Mouse (Mus musculus): ENCODE data around the gene Grm1. TPM values are rescaled to one million over a fixed set of nuclear protein-coding genes. Genes with fewer than 3 reads are reported as not detected.

The Grm1 gene
- total and polyA plus RNA-seq, 2 experiments from 2014 or later, result 14.8 to 30.1 TPM

DNA sequence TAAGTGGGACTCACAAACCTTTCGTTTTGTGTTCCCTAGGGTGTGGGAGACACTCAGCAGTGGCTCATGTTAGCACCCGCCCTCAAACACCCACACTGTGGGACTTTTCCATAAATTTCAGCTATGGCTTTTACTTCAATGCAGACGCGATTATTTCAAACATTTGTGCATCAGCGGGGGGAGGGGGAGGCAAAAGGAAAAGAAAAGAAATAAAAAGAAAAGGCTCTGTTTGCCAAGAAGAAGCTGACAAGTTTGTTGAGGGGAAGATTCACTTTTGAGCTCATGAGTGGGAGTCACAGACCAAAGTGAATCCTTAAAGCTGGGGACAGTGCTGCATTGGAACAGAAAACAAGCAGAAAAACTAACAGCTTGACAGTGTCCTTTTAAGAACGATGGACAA is 384.7 kb downstream of the Grm1 start:
- no peaks in the 10 kb centered on the region for H3K27me3 ChIP-seq (ENCODE audit: insufficient read depth, low read length)
- no peak overlapping the region for H3K27ac ChIP-seq (ENCODE audit: low read depth, low read length)
- H3K36me3 ChIP-seq (ENCODE audit: insufficient read depth, low read length), result no peaks in the 10 kb centered on the region
- no peak overlapping the region for H3K4me2 ChIP-seq (ENCODE audit: low read depth, low read length, poor library complexity, severe bottlenecking)
- 78% methylated on average over 6 of the region's 6 CpGs for WGBS
- no peaks in the 10 kb centered on the region for H3K4me1 ChIP-seq (ENCODE audit: insufficient read depth, low read length)
- no peak overlapping the region for H3K9ac ChIP-seq (replicated peaks; ENCODE audit: low read length, poor library complexity, severe bottlenecking)
- no peak for DNase-seq (ENCODE audit: low spot score)
- ATAC-seq (ENCODE audit: low FRiP score), result no peak
- TF ChIP-seq CTCF (IDR thresholded peaks at IDR 0.05), result no peak
- H3K9me3 ChIP-seq (ENCODE audit: low read length), result no peaks in the 10 kb centered on the region
- no peak overlapping the region for H3K4me3 ChIP-seq (ENCODE audit: low read depth, low read length)

DNA sequence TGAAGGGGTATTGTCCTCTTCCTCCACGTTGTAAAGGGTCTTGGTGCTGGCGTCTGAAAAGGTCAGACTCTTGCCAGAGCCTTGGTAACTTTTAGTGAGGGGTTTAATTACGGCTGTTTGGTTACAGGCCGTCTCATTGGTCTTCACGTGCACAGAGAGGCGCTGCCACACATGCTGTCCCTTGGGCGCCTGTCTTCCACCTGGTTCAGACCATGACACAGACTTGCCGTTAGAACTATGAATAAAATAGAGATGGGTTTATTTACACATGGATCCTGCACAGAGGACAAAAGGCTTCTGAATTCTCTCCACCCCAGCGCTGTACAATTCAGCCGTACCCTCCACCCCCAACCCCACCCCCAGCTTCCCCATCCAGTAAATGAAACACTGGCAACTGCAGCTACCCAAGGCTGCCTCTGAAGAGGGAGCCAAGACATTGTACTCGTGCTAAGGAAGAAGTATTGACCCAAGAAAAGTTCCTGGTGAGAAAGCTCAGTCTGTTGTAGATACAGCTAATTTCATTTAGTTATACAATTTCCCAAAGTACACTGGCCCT is 392.4 kb downstream of the Grm1 start:
- no peak for DNase-seq (ENCODE audit: low spot score)

GRCm38 (mm10) chr10:10688907-10689667 is 393.1 kb downstream of the Grm1 start:
- no peaks in the 10 kb centered on the region for H3K36me3 ChIP-seq (ENCODE audit: insufficient read depth, low read length)
- H3K27me3 ChIP-seq (ENCODE audit: insufficient read depth, low read length), result no peaks in the 10 kb centered on the region
- 4% methylated on average over 35 of the region's 35 CpGs for WGBS
- no peak overlapping the region for H3K27ac ChIP-seq (ENCODE audit: low read depth, low read length)
- peak overlapping the region; percentile 54 for H3K9ac ChIP-seq (replicated peaks; ENCODE audit: low read length, poor library complexity, severe bottlenecking)
- no peak for TF ChIP-seq CTCF (IDR thresholded peaks at IDR 0.05)
- no peaks in the 10 kb centered on the region for H3K9me3 ChIP-seq (ENCODE audit: low read length)
- peak; percentile 19 for DNase-seq (ENCODE audit: low spot score)
- H3K4me2 ChIP-seq (ENCODE audit: low read depth, low read length, poor library complexity, severe bottlenecking), result peak overlapping the region; percentile 81
- H3K4me3 ChIP-seq (ENCODE audit: low read depth, low read length), result peak overlapping the region; percentile 47
- H3K4me1 ChIP-seq (ENCODE audit: insufficient read depth, low read length), result no peaks in the 10 kb centered on the region
- ATAC-seq (ENCODE audit: low FRiP score), result peak; percentile 83

More for the DNA sequence above, 392.4 kb downstream of the Grm1 start:
- Histone ChIP-seq H3K9ac (replicated peaks; ENCODE audit: low read length, poor library complexity, severe bottlenecking) (no peak overlapping the region), H3K4me1 (ENCODE audit: insufficient read depth, low read length) (no peaks in the 10 kb centered on the region), H3K4me2 (ENCODE audit: low read depth, low read length, poor library complexity, severe bottlenecking) (peak overlapping the region; percentile 81), H3K9me3 (ENCODE audit: low read length) (no peaks in the 10 kb centered on the region), H3K27me3 (ENCODE audit: insufficient read depth, low read length) (no peaks in the 10 kb centered on the region), H3K27ac (ENCODE audit: low read depth, low read length) (no peak overlapping the region), H3K36me3 (ENCODE audit: insufficient read depth, low read length) (no peaks in the 10 kb centered on the region), H3K4me3 (ENCODE audit: low read depth, low read length) (peak overlapping the region; percentile 47)
- TF ChIP-seq CTCF (IDR thresholded peaks at IDR 0.05), result no peak
- WGBS, result 10% methylated on average over 11 of the region's 11 CpGs
- no peak; the same call in 1 of the 2 replicates for ATAC-seq (ENCODE audit: low FRiP score)

DNA sequence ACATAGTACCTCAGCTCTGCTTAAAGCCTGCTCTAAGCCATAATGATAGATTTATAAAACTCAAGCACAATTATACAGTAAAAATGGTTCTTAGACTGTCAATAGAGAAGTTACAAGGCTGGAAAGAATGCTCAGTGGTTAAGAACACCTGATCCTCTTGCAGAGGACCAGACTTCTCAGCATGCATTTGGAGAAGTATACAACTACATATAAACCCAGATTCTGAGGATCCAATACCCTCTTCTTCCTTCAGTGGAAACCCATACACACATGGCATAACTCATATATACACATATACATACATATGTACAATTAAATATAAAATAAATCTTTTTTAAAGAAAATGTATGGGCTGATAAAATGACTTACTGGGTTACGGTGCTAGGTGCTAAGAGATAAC is 401.1 kb downstream of the Grm1 start, which contains the start of gene Gm10944:
Gene Gm10944 (plus strand): TSS at position 301 of the 400 bp plus-strand sequence.
- Histone ChIP-seq H3K4me1 (ENCODE audit: insufficient read depth, low read length) (no peaks in the 10 kb centered on the region), H3K36me3 (ENCODE audit: insufficient read depth, low read length) (no peaks in the 10 kb centered on the region), H3K27ac (ENCODE audit: low read depth, low read length) (no peak within 1 kb of the TSS), H3K4me2 (ENCODE audit: low read depth, low read length, poor library complexity, severe bottlenecking) (no peak within 1 kb of the TSS), H3K4me3 (ENCODE audit: low read depth, low read length) (no peak within 1 kb of the TSS), H3K9me3 (ENCODE audit: low read length) (no peaks in the 10 kb centered on the region), H3K9ac (replicated peaks; ENCODE audit: low read length, poor library complexity, severe bottlenecking) (no peak within 1 kb of the TSS), H3K27me3 (ENCODE audit: insufficient read depth, low read length) (no peaks in the 10 kb centered on the region)
- DNase-seq (ENCODE audit: low spot score) (no peak), ATAC-seq (ENCODE audit: low FRiP score) (no peak)
- TF ChIP-seq CTCF (IDR thresholded peaks at IDR 0.05), result no peak
- WGBS, result 96% methylated on average over 1 of the region's 1 CpGs

DNA sequence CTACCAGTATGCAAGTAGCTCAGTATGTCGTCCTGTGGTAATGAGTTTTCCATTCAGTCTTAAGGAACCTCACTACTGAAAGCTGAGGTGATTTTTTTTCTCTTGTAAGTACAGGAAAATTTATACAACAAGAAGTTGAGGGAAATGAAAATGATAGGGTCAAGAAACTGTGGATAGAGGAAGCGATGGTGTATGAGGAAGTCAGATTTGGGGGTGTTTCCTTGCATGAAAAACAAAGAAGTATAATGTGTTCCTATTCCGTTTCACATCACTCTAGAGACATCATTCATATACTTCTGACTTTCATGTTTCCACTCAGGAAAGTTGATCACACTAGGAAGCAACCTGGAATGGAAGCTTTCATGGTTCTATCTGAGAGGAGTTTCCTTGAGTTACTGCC is 422.2 kb downstream of the Grm1 start:
- Histone ChIP-seq H3K9me3 (ENCODE audit: low read length) (no peaks in the 10 kb centered on the region), H3K4me3 (ENCODE audit: low read depth, low read length) (no peak overlapping the region), H3K9ac (replicated peaks; ENCODE audit: low read length, poor library complexity, severe bottlenecking) (no peak overlapping the region), H3K4me1 (ENCODE audit: insufficient read depth, low read length) (no peaks in the 10 kb centered on the region), H3K4me2 (ENCODE audit: low read depth, low read length, poor library complexity, severe bottlenecking) (no peak overlapping the region), H3K27ac (ENCODE audit: low read depth, low read length) (no peak overlapping the region), H3K27me3 (ENCODE audit: insufficient read depth, low read length) (no peaks in the 10 kb centered on the region), H3K36me3 (ENCODE audit: insufficient read depth, low read length) (no peaks in the 10 kb centered on the region)
- WGBS, result 80% methylated on average over 3 of the region's 3 CpGs
- no peak for TF ChIP-seq CTCF (IDR thresholded peaks at IDR 0.05)
- DNase-seq (ENCODE audit: low spot score) (no peak), ATAC-seq (ENCODE audit: low FRiP score) (no peak)

DNA sequence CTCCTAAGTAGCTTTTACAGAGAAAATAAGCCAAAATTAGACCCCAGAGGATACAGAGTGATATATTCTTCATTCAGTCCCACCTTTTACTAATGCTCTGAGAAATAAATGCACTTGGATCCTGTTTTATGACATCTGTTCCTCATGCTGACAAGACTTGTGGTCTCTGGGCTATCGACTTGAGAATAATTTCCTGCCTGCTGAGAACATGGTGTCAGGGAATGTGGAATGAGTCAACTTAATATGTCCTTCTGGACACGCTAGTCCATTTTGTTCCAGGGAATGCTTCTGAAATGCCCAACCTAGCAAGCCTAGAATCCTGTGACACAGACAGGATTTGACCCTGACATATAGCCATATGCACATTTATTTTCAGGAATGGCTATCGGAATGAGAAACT is 423.0 kb downstream of the Grm1 start:
- H3K4me3 ChIP-seq (ENCODE audit: low read depth, low read length), result no peak overlapping the region
- no peaks in the 10 kb centered on the region for H3K4me1 ChIP-seq (ENCODE audit: insufficient read depth, low read length)
- no peak overlapping the region for H3K4me2 ChIP-seq (ENCODE audit: low read depth, low read length, poor library complexity, severe bottlenecking)
- no peak overlapping the region for H3K9ac ChIP-seq (replicated peaks; ENCODE audit: low read length, poor library complexity, severe bottlenecking)
- DNase-seq (ENCODE audit: low spot score), result no peak
- ATAC-seq (ENCODE audit: low FRiP score), result no peak
- WGBS, result 84% methylated on average over 3 of the region's 3 CpGs
- no peak for TF ChIP-seq CTCF (IDR thresholded peaks at IDR 0.05)
- H3K36me3 ChIP-seq (ENCODE audit: insufficient read depth, low read length), result no peaks in the 10 kb centered on the region
- no peaks in the 10 kb centered on the region for H3K9me3 ChIP-seq (ENCODE audit: low read length)
- H3K27ac ChIP-seq (ENCODE audit: low read depth, low read length), result no peak overlapping the region
- no peaks in the 10 kb centered on the region for H3K27me3 ChIP-seq (ENCODE audit: insufficient read depth, low read length)
